Mouse (Mus musculus) ES-Bruce4 (cell line): Measurements from ENCODE around the gene Pinlyp.

Source experiments
- CTCF ChIP-seq: IDR thresholded peaks from one replicate; pipeline ENCODE4 v1.8.1; 2011; ENCODE audit warnings: low read depth, low read length
- EP300 ChIP-seq: IDR thresholded peaks from 2 replicates; pipeline ENCODE4 v1.6.1; 2011; ENCODE audit warnings: low read depth, low read length; ENCODE audit not compliant: insufficient read depth
- POLR2A ChIP-seq: IDR thresholded peaks from one replicate; pipeline ENCODE4 v1.8.1; 2011; ENCODE audit warnings: low read length; ENCODE audit not compliant: insufficient read depth

DNA sequence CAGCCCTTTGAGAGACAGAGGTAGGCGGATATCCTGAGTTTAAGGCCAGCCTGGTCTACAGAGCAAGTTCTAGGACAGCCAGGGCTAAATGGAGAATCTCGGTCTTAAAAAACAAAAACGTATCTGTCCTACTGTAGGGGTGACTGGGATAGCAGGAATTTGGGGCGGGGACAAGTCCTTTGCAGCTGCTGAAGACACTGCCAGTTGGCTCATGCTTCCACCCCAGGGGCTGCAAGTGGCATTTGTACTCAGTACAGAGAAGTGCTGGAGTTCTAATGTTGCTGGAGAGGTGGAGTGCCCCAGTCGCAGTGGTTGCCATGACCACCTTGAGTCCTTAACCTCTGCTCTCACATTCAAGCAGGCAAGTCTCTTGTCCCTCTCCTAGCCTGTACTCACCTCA is 23.1 kb downstream of the Pinlyp start:
- TF ChIP-seq POLR2A (no peak), CTCF (no peak), EP300 (no peak)
